Mouse (Mus musculus) cerebellum, adult 2 months (tissue): ENCODE data around the gene Bbox1. TPM values are rescaled to one million over a fixed set of nuclear protein-coding genes. Genes with fewer than 3 reads are reported as not detected.

Experiments
- DNase-seq, 2 experiments: peaks; one replicate each; pipeline ENCODE4 v3.0.0; 2021
- H3K27ac ChIP-seq: fragments of 200-500 bp; 2 replicates; pipeline ENCODE4 v1.5.1; 2012; ENCODE audit warnings: low read length, control low read depth, inconsistent platforms; ENCODE audit not compliant: insufficient read depth
- H3K27me3 ChIP-seq: fragments of 200-500 bp; 2 replicates; pipeline ENCODE4 v1.6.1; 2012; ENCODE audit warnings: inconsistent platforms, mild to moderate bottlenecking, low read length, moderate library complexity; ENCODE audit not compliant: control insufficient read depth, insufficient read depth
- H3K4me1 ChIP-seq: fragments of 200-500 bp; 2 replicates; pipeline ENCODE4 v1.6.1; 2011; ENCODE audit warnings: low read length; ENCODE audit not compliant: control insufficient read depth, insufficient read depth
- H3K4me3 ChIP-seq: fragments of 200-500 bp; replicated peaks from 2 replicates; pipeline ENCODE3; 2011; ENCODE audit warnings: mild to moderate bottlenecking, low read depth, low read length, control low read depth; ENCODE audit not compliant: insufficient read depth
- CTCF ChIP-seq: fragments of 200-500 bp; IDR thresholded peaks from 2 replicates; pipeline ENCODE4 v1.5.1; 2011; ENCODE audit warnings: low read depth, mild to moderate bottlenecking, control low read depth, low read length, moderate library complexity, borderline replicate concordance; ENCODE audit not compliant: insufficient read depth
- POLR2A ChIP-seq: fragments of 200-500 bp; IDR thresholded peaks from 2 replicates; pipeline ENCODE4 v1.6.1; 2011; ENCODE audit warnings: low read length, control low read depth, borderline replicate concordance; ENCODE audit not compliant: insufficient read depth
- WGBS: fragments of 180-500 bp; shearing (Covaris S2); methylation state at CpG from one replicate; pipeline ENCODE4 v1.1.7; 2018; 5-methylcytosine and 5-hydroxymethylcytosine counted together
- polyA plus RNA-seq: library from polyadenylated mRNA; depleted of rRNA; stranded (reverse); fragments of >200 nt; gene quantifications from 2 replicates; pipeline ENCODE4 v1.2.3, GENCODE M21; 2012; rRNA removed

Gene Bbox1
- 10.0 and 10.2 TPM in 2 replicates for polyA plus RNA-seq

DNA sequence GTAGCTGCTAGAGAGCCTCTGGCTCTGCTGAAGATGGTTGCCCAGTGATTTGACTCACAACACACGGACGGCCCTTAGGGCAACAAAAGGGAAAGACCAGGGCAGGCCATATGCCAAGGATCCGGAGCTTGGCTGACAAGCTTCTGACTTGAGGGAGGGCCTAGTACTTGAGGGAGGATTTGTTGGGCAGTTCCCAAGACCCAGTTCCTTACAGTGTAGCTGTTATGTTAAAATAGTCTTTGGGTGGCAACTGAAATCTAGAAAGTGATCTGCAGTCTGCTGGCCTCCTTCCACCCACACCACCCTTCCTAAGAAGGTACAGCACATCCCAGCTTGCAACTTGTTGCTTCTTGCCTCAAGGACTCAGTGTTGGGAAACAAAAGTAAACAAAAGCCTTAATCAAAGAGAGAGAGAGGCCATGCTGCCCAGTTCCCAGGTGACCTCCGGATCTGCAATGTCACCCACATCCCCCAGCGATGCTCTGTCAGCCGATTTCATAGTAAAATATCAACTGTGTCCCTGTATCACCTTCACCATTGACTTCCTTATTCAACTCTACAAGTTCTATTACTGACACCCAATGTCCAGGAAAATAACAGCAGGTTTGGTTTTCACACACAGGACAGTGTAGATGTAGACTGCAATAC is at the start of gene Bbox1:
Gene Bbox1, minus strand, starts transcription at position 52 of the 647 bp plus-strand sequence.
- H3K27me3 ChIP-seq, result no peaks in the 10 kb centered on the region
- no peaks in the 10 kb centered on the region for H3K4me1 ChIP-seq
- no peak within 1 kb of the TSS for H3K4me3 ChIP-seq
- WGBS, result 45% methylated on average over 6 of the region's 6 CpGs
- TF ChIP-seq CTCF (no peak), POLR2A (no peak)
- peak; percentile 10 to 24 for DNase-seq
- no peak within 1 kb of the TSS; the same call in 1 of the 2 replicates for H3K27ac ChIP-seq

DNA sequence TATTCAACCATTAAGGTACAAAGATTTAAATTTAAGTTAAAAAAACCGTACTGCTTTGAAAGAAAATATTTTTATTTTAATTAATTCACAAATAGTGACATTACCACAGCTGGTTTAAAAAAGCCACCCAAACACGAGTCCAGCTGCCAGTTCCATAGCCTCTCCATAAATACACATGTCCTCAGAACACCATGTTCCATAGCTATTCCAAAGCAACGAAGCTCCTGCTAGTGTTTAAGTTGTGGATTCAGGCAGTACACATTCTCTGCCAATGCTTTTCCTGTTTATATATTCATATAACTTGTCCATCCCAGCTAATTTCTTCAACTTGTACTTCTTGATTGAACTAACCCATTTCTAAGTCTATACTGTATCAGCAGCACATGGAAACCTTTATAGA is 49.5 kb upstream of the Bbox1 start:
- WGBS, result 74% methylated on average over 3 of the region's 3 CpGs
- no peak for DNase-seq
- peaks cover 4% of the 10 kb centered on the region; the same call in 1 of the 2 replicates for H3K4me1 ChIP-seq
- no peaks in the 10 kb centered on the region for H3K27me3 ChIP-seq
- H3K27ac ChIP-seq, result no peak overlapping the region
- TF ChIP-seq CTCF (no peak), POLR2A (no peak)
- no peak overlapping the region for H3K4me3 ChIP-seq

DNA sequence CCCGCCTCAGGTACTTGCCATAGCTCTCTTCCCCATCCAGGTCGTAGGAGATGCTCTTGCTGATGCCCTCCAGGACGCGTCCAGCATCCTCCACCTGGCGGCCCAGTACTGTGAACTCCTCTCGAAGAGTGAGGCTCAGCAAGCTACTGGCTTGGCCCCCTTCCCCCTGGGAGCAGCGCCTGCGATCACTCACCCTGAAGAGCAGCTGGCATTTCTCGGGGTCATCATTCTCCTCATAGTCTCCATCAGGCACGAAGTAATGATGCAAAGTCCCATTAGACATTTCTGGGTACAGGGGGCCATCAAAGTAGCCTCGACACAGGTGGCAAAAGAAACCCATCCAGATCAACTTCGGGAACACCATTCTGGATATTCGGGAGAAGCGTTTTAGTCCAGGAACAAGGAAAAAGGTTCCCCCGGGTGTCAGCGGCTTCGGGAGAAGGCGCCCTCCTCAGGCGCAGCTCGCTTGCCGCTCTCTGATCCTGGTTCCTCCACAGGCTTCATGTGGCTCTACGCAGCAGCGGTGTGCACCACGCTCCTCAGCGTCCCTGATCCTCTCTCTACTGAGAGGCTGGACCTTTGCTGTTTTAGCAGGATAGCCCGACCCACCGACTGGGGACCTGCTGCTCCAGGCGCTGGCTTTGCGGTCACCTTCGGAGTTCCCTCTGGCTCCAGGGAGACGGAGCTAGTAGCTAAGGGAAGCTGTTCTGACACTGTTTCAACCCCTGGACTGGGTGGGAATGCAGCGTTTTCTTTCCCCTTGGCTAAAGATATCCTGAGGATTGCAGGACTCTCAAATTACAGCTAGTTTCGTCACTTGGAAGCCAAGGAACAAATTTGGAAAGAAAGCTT is 48.3 kb upstream of the Bbox1 start, which contains the start of gene Fibin:
Gene Fibin, minus strand, starts transcription at position 752 of the 852 bp plus-strand sequence.
- TF ChIP-seq CTCF (no peak), POLR2A (no peak)
- peak; percentile 9 to 19 for DNase-seq
- Histone ChIP-seq H3K4me1 (peaks cover 4% of the 10 kb centered on the region; the same call in 1 of the 2 replicates), H3K27ac (no peak within 1 kb of the TSS), H3K27me3 (no peaks in the 10 kb centered on the region), H3K4me3 (peak within 1 kb of the TSS; percentile 21)
- 1% methylated on average over 33 of the region's 33 CpGs for WGBS

DNA sequence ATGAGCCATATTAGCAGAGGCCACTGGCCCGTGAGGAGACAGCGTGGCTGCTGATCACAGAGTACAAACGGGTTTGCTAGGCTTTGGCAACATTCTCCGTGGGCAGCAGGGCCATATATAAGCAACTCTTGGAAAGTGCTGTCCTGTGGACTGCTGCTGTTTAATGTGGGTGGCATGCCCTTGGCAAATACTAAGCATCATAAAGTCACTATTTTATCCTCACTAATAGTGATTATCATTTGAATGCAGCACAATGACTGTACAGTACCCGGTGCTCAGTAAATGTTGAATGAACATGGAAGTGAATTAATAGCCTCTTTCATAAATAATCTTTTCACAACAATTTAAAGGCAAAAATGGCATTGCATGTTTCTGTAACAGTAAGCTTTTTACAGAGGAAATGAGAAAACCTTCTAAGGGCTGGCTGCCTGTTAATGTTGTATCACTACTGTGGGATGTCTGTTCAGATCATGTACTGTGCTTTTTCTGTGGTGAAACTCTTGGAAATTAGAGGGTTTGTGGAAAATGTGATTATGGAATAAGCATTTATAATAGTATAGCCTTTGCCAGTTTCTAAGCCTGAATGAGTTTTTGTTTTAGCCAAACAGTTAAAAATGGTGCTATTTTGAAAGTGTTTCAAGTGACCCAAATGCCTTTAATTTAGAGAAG is 39.1 kb upstream of the Bbox1 start:
- 31% methylated on average over 5 of the region's 5 CpGs for WGBS
- no peak for DNase-seq

DNA sequence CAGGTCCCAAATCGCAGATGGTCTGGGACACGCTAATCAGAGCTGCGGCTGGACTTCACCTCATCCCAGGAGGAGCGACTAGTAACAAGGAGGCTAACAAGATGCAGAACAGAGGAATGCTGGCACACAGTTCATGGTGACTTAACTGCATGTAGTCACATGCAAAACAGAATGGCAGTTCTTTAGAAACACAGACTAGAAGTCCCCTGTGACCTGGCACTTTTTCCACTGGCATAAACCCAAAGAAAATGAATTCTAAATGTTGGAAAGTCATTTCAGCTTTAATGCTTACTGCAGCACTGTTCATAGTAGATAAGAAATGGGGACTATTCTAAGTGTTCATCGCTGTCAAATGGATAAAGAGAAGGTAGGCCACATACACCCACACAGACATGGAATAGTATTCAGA is 37.5 kb upstream of the Bbox1 start:
- DNase-seq, result no peak
- Histone ChIP-seq H3K4me3 (no peak overlapping the region), H3K27ac (no peak overlapping the region), H3K27me3 (no peaks in the 10 kb centered on the region), H3K4me1 (no peaks in the 10 kb centered on the region)
- WGBS, result 27% methylated on average over 5 of the region's 5 CpGs
- TF ChIP-seq CTCF (no peak), POLR2A (no peak)

More for the DNA sequence above, 39.1 kb upstream of the Bbox1 start:
- TF ChIP-seq POLR2A, result no peak
- no peak for TF ChIP-seq CTCF
- no peaks in the 10 kb centered on the region for H3K27me3 ChIP-seq
- H3K27ac ChIP-seq, result no peak overlapping the region
- H3K4me1 ChIP-seq, result no peaks in the 10 kb centered on the region
- no peak overlapping the region for H3K4me3 ChIP-seq

DNA sequence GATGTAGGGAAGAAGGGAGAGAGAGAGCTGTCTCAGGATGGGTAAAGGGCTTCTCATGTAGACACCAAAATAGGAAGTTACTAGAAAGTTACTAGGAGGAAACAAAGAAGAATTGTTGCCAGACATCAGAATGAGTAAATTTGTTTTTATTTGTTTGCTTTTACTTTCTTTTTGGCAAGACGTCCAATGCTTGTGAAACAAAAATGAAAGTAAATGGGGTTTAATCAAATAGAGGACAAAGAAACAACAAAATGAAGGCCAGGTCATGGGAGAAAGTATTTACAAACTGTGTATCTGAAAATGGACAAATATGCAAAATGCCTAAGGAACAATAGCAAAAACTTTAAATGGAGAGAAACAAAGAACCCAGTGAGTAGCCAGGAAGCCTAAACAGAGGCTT is 37.0 kb upstream of the Bbox1 start:
- Histone ChIP-seq H3K4me3 (no peak overlapping the region), H3K27me3 (no peaks in the 10 kb centered on the region), H3K27ac (no peak overlapping the region), H3K4me1 (no peaks in the 10 kb centered on the region)
- DNase-seq, result no peak
- whole genome bisulfite sequencing, result 57% methylated on average over 1 of the region's 1 CpGs
- TF ChIP-seq CTCF (no peak), POLR2A (no peak)

DNA sequence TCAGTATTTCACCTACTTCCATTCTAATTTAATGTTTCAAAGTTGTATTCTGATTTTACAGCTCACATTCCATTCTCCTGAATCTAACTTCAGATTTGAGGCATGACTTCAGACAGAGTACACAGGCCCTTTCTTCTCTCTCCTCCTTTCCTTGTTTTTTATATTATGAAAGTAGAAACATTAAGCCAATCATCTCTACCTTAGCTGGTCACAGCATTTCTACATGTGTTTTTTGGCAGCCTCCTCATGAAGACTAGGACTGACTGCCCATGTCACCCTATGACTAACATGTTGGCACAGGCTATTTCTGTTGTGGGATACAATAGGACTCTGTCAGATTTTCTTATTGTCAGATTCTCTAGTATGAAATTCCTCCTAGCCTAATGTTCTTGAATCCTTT is 14.6 kb upstream of the Bbox1 start:
- DNase-seq, result no peak
- H3K27me3 ChIP-seq, result no peaks in the 10 kb centered on the region
- no peak overlapping the region for H3K27ac ChIP-seq
- H3K4me1 ChIP-seq, result no peaks in the 10 kb centered on the region
- TF ChIP-seq CTCF (no peak), POLR2A (no peak)
- H3K4me3 ChIP-seq, result no peak overlapping the region

DNA sequence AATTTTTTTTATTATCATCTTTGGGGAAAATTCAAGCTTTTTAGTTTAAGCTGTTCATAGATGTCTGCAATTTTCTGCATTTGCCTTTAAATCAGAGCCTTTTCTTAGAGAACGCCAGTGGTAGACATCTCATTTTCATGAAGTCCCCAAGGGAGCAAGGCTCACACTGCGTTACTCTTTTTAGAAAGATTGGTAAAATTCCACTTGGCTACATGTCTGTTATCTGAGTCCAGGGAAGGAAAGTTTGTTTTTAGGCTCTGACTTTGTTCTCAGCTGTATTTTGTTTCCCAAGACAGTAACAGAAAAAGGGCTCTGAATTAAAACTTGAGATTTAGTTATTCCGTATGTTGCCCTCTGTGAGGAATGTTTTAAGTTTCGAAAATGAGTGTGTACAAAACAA is 5.6 kb upstream of the Bbox1 start:
- TF ChIP-seq CTCF, result no peak
- no peak for TF ChIP-seq POLR2A
- H3K4me1 ChIP-seq, result no peaks in the 10 kb centered on the region
- DNase-seq, result no peak
- no peak overlapping the region for H3K27ac ChIP-seq
- H3K27me3 ChIP-seq, result no peaks in the 10 kb centered on the region
- H3K4me3 ChIP-seq, result no peak overlapping the region
- 49% methylated on average over 4 of the region's 4 CpGs for WGBS
